Mouse (Mus musculus) heart, postnatal 0 days (tissue): Measurements from ENCODE around the gene Rpl36a. TPM values are rescaled to one million over a fixed set of nuclear protein-coding genes. Genes with fewer than 3 reads are reported as not detected.

ENCODE experiments used
- ATAC-seq: fragments of 200-750 bp; cut with Nextera tagmentation; 2 replicates; pipeline ENCODE4 v1.8.0; 2017; ENCODE audit warnings: low read depth, moderate number of reproducible peaks, moderate library complexity; ENCODE audit not compliant: insufficient read depth
- DNase-seq: peaks from one replicate; pipeline ENCODE4 v3.0.0-alpha.2; 2016; ENCODE audit warnings: low spot score
- H3K27ac ChIP-seq: fragments of 300-500 bp; sonication (generic); 2 replicates; pipeline ENCODE4 v1.5.1; 2014; ENCODE audit warnings: low read depth, mild to moderate bottlenecking
- H3K27me3 ChIP-seq: fragments of 300-500 bp; sonication (generic); 2 replicates; pipeline ENCODE4 v1.6.1; 2014; ENCODE audit warnings: low read length, mixed read lengths; ENCODE audit not compliant: control insufficient read depth, insufficient read depth
- H3K36me3 ChIP-seq: fragments of 300-500 bp; sonication (generic); replicated peaks from 2 replicates; pipeline ENCODE4 v1.6.1; 2014; ENCODE audit warnings: low read length, mixed read lengths; ENCODE audit not compliant: control insufficient read depth, insufficient read depth
- H3K4me1 ChIP-seq: fragments of 300-500 bp; sonication (generic); 2 replicates; pipeline ENCODE4 v1.6.1; 2014; ENCODE audit warnings: antibody characterized with exemption; ENCODE audit not compliant: control insufficient read depth, insufficient read depth
- H3K4me2 ChIP-seq: fragments of 300-500 bp; sonication (generic); 2 replicates; pipeline ENCODE4 v1.6.1; 2014; ENCODE audit warnings: low read depth, mild to moderate bottlenecking, low read length, moderate library complexity
- H3K4me3 ChIP-seq: fragments of 300-500 bp; sonication (generic); 2 replicates; pipeline ENCODE4 v1.5.1; 2014; ENCODE audit warnings: low read depth, low read length
- H3K9ac ChIP-seq: fragments of 300-500 bp; sonication (generic); replicated peaks from 2 replicates; pipeline ENCODE4 v1.6.1; 2014; ENCODE audit warnings: low read depth, low read length, mixed read lengths
- H3K9me3 ChIP-seq: fragments of 300-500 bp; sonication (generic); replicated peaks from 2 replicates; pipeline ENCODE4 v1.6.1; 2016; ENCODE audit warnings: low read length; ENCODE audit not compliant: control insufficient read depth
- CTCF ChIP-seq: IDR thresholded peaks from 2 replicates; pipeline ENCODE4 v1.5.1; 2016; ENCODE audit warnings: antibody characterized with exemption, control low read depth, low read depth
- EP300 ChIP-seq: IDR thresholded peaks from 2 replicates; pipeline ENCODE4 v1.6.1; 2016; ENCODE audit warnings: antibody characterized with exemption, low read depth
- WGBS: fragments of 180-500 bp; shearing (Covaris S2); extraction: QIAGEN DNeasy Blood & Tissue Kit; methylation state at CpG from one replicate; pipeline ENCODE4 v1.1.7; 2014; 5-methylcytosine and 5-hydroxymethylcytosine counted together
- polyA plus RNA-seq: library from polyadenylated mRNA; unstranded; fragments of >200 nt; fragmentation: Nextera tagmentation; extraction: Ambion mirVana; gene quantifications from 2 replicates; pipeline ENCODE4 v1.2.1, GENCODE M21; 2015
- total RNA-seq: library from RNA; depleted of rRNA; stranded (reverse); fragments of >200 nt; gene quantifications from 2 replicates; pipeline ENCODE4 v1.2.3, GENCODE M21; 2014; ENCODE audit warnings: low replicate concordance

Gene Rpl36a
- total and polyA plus RNA-seq, 2 experiments from 2014 or later: 246 to 419 TPM

DNA sequence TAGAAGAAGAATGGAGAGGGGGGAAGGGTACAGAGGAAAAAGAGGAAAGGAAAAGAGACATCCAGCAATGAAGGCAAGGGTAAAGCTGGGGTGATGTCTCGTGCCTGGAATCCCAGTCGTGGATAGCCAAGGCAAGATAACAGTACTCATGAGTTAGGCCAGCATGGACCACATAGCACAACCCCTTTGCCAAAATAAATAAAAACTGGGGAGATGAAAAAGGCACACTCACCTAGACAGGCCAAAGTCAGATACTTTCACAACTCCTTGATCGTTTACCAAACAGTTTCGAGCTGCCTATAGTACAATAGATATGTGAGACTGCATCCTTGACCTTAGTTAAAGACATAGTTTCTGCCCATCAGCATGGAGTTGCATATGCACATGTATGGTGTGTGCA is 38.1 kb upstream of the Rpl36a start:
- Histone ChIP-seq H3K4me3 (no peak overlapping the region), H3K27me3 (no peaks in the 10 kb centered on the region), H3K27ac (no peak overlapping the region), H3K9ac (no peak overlapping the region), H3K36me3 (no peaks in the 10 kb centered on the region), H3K4me2 (no peak overlapping the region), H3K9me3 (no peaks in the 10 kb centered on the region), H3K4me1 (no peaks in the 10 kb centered on the region)
- ATAC-seq: no peak
- DNase-seq: no peak
- TF ChIP-seq CTCF: no peak
- TF ChIP-seq EP300: no peak
- 63% methylated on average over 4 of the region's 4 CpGs for WGBS

DNA sequence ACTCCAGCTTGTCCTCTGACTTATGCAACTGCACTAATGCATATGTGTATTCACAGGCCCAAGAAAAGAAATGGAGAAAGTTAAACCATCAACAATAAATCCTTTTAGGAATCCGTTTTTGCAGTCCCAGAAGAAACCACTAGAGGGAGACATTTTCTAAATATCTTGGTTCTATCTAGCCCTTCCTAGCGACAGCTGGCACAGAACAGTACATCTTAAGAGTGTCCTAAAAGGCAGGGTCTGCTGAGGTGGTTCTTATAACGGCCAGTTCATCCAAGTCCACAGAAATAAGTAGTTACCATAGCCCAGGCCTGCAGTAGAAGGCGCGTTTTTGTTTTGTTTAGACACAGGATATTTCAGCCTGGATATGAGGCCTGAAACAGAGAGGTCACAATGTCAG is 34.6 kb upstream of the Rpl36a start:
- Histone ChIP-seq H3K9ac (no peak overlapping the region), H3K36me3 (no peaks in the 10 kb centered on the region), H3K9me3 (no peaks in the 10 kb centered on the region), H3K4me3 (no peak overlapping the region), H3K4me2 (no peak overlapping the region), H3K4me1 (no peaks in the 10 kb centered on the region), H3K27ac (no peak overlapping the region), H3K27me3 (no peaks in the 10 kb centered on the region)
- TF ChIP-seq CTCF (peak; percentile 48), EP300 (no peak)
- ATAC-seq (no peak), DNase-seq (peak; percentile 23)
- WGBS: 14% methylated on average over 5 of the region's 5 CpGs

DNA sequence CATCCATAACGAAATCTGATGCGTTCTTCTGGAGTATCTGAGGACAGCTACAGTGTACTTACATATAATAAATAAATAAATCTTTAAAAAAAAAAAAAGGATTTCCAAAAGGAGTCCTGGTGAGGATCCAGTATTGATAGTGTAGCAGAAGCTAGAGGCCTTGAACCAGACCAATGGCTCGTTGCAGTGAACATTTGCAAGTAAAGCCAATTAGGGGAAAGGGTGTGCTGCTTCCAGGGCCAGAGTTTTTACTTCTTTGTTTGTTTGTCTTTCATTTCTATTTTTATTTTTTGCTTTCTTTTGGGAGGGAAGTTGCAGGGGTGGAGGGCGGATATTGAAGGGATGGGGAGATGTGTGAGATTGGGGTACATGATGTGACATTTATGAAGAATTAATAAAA is 32.1 kb upstream of the Rpl36a start:
- Histone ChIP-seq H3K27me3 (no peaks in the 10 kb centered on the region), H3K9ac (no peak overlapping the region), H3K4me2 (no peak overlapping the region), H3K36me3 (no peaks in the 10 kb centered on the region), H3K9me3 (no peaks in the 10 kb centered on the region), H3K4me3 (no peak overlapping the region), H3K4me1 (no peaks in the 10 kb centered on the region), H3K27ac (no peak overlapping the region)
- 67% methylated on average over 4 of the region's 4 CpGs for WGBS
- DNase-seq (no peak), ATAC-seq (no peak)
- no peak for TF ChIP-seq EP300
- TF ChIP-seq CTCF: no peak

DNA sequence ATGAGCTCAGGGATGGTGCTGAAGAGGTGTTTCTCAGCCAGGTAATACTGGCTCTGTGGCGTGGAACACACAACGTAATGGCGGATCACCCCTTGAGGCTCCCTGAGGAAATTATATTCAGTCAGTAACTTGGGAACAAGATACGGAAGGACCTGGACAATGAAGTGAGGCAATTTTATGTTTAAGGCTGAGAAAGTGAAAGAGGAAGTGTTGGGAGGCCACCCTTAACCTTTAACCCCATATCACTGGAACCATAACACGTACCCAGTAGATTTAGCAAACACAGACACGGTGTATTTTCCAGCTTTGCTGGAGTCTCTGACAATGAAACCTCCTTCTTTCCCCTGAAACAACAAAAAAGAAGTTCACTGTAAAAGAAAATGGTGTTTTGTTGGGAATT is 31.0 kb upstream of the Rpl36a start:
- H3K9ac ChIP-seq: no peak overlapping the region
- DNase-seq: no peak
- 66% methylated on average over 6 of the region's 6 CpGs for WGBS

DNA sequence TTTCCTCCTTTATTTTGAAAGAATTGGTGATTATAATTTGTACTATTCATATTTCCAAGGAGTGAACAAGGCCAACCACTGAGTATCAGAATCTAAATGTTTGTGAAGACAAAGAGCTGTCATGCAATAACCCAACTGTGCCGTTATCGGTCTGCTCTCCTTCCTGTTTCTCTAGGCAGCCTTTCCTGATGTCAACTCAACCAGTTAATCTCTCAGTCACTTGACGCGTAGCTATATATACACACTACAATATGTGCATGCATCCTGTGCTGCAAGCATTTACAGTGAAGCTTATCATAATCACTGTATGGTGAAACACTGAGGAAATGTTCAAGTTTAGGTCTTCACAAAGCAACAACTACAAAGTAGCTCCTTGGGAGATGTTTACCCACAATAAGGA is 21.1 kb upstream of the Rpl36a start:
- TF ChIP-seq EP300 (no peak), CTCF (no peak)
- no peak overlapping the region for H3K9ac ChIP-seq
- no peak for ATAC-seq

More for the DNA sequence above, 31.0 kb upstream of the Rpl36a start:
- Histone ChIP-seq H3K27me3 (no peaks in the 10 kb centered on the region), H3K4me1 (no peaks in the 10 kb centered on the region), H3K9me3 (no peaks in the 10 kb centered on the region), H3K36me3 (no peaks in the 10 kb centered on the region), H3K4me3 (no peak overlapping the region), H3K27ac (no peak overlapping the region), H3K4me2 (no peak overlapping the region)
- TF ChIP-seq EP300 (no peak), CTCF (no peak)
- ATAC-seq: no peak

DNA sequence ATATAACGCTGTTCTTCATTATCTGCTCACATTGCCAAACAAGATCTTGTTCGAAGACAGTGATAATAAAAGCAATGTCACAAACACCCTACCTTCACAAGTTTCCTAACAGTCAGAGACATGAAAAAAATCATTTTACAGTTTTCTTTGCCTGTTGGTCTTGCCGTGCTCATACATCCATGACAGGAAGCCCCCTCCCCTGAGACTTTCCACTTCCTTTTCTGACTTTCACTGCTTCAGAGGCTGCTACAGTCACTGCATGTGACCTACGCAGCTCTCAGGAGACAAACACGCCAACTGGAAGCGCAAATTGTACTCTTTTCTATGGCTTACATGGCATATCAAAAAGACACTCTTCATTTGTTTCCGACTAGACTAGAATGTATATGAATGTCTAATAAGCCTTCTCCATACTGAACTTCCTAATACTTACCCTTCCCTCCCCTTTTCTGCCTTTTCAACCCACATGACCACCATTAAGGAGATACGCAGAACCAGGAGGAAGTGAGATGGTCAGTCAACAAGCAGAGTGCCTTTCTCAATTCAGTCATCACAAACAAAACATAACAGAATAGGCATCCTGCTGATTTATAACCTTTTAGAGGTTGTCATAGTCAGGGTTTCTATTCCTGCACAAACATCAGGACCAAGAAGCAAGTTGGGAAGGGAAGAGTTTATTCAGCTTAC is 18.8 kb upstream of the Rpl36a start:
- Histone ChIP-seq H3K36me3 (no peaks in the 10 kb centered on the region), H3K9ac (no peak overlapping the region), H3K27me3 (no peaks in the 10 kb centered on the region), H3K27ac (no peak overlapping the region), H3K4me3 (no peak overlapping the region), H3K4me1 (no peaks in the 10 kb centered on the region), H3K4me2 (no peak overlapping the region), H3K9me3 (no peaks in the 10 kb centered on the region)
- ATAC-seq (no peak), DNase-seq (no peak)
- WGBS: 73% methylated on average over 8 of the region's 8 CpGs
- TF ChIP-seq EP300 (no peak), CTCF (no peak)

More for the DNA sequence above, 21.1 kb upstream of the Rpl36a start:
- no peaks in the 10 kb centered on the region for H3K36me3 ChIP-seq
- no peak overlapping the region for H3K4me2 ChIP-seq
- 22% methylated on average over 4 of the region's 4 CpGs for WGBS
- H3K4me1 ChIP-seq: no peaks in the 10 kb centered on the region
- no peak for DNase-seq
- no peaks in the 10 kb centered on the region for H3K9me3 ChIP-seq
- H3K27ac ChIP-seq: no peak overlapping the region
- no peak overlapping the region for H3K4me3 ChIP-seq
- H3K27me3 ChIP-seq: no peaks in the 10 kb centered on the region
